Mouse (Mus musculus): ENCODE measurements around the gene Psd4. TPM values are rescaled to one million over a fixed set of nuclear protein-coding genes. Genes with fewer than 3 reads are reported as not detected.

Psd4 gene
- polyA plus RNA-seq, 1 experiment from 2014 or later: 1.2 TPM

DNA sequence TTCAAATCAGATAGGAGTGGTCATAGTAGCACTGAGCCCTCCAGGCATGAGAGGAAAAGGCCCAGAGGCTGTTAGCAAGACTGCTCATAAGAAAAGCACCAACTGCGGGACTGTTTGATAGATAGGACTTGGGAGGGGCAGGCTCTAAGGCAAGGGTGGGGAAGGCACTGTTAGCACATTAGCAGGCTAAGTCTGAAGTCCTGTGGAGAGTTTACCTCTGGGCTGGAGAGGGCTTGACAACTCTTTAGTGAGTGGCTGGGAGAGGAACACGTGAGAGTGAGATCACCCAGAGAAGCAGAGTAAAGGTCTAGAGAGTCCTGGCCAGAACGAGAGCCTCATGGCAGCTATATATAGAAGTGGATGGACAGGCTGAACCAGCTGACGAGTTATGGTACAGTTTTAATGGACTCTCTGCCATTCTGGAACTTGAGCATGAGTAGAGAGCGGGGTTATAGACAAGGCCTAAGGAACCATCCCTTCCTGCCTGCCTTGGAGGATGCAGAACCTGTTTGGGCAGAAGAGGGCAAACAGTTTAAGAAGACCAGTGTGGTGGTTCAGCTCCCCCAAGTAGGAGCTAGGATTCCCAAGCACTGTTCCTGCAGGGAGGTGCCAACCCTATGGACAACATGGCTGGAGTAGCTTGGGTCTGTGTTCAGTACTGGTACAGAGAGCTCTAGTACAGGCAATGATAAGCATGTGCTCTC is 11.5 kb downstream of the Psd4 start:
- no peak for ATAC-seq (ENCODE audit: insufficient number of reproducible peaks, insufficient read depth, low FRiP score, low read depth)
- Histone ChIP-seq H3K9ac (ENCODE audit: low read length) (no peak overlapping the region), H3K27ac (replicated peaks in 1 of 2; ENCODE audit: control insufficient read depth in 1 of 2, insufficient read depth in 1 of 2, low read depth in 2 of 2, low read length in 2 of 2) (no peak overlapping the region), H3K4me1 (ENCODE audit: control insufficient read depth in 2 of 2, insufficient read depth in 2 of 2, low read length in 2 of 2) (no peaks in the 10 kb centered on the region; a peak in 1 of 4 replicates), H3K27me3 (ENCODE audit: control insufficient read depth, insufficient read depth, low read length) (no peaks in the 10 kb centered on the region), H3K4me2 (ENCODE audit: low read length) (no peak overlapping the region), H3K9me3 (ENCODE audit: control insufficient read depth, low read length) (no peaks in the 10 kb centered on the region), H3K36me3 (ENCODE audit: control insufficient read depth, insufficient read depth, low read length) (no peaks in the 10 kb centered on the region), H3K4me3 (ENCODE audit: control insufficient read depth in 1 of 2, insufficient read depth in 1 of 2, low read depth in 1 of 2, low read length in 2 of 2) (no peak overlapping the region)
- WGBS: 49% methylated on average over 5 of the region's 5 CpGs

DNA sequence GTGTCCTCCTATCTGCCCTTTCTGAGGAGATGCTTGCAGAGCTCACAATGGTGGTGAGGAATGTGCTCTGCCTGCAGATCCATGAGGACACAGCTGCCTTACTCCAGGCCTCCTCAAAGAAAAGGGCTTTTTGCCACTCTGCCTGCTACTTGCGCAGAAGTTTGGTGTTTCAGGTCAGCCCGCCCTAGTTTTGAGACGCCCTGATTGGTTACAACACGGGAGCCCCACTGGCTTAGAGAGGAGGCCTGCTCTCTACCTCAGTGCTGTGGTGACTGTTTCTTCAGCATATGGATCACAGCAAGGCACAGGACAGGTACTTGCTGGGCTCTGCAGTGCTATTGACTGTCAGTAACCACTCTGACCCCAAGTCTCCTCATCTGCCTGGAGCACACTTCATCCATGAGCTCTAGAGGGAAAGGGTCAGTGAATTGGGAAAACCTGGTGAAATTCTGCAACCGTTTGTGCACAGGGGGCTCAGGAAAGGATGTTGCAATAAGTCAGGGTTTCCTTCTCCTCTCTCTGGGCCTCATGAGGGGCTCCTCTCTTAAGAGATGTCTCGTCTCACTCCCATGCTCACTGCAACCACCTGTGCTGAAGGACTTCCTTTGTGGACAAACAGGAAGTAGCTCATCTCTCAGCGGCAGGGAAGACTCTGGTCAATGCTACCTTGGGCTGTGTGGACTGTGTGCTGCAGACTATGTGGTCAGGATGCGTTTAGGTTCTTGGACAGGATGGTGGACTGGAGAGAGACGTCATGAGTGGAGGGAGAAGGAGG is 15.3 kb downstream of the Psd4 start:
- H3K4me2 ChIP-seq (ENCODE audit: low read length): no peak overlapping the region
- no peaks in the 10 kb centered on the region; a peak in 1 of 4 replicates for H3K4me1 ChIP-seq (ENCODE audit: control insufficient read depth in 2 of 2, insufficient read depth in 2 of 2, low read length in 2 of 2)
- H3K9me3 ChIP-seq (ENCODE audit: control insufficient read depth, low read length): no peaks in the 10 kb centered on the region
- H3K36me3 ChIP-seq (ENCODE audit: control insufficient read depth, insufficient read depth, low read length): no peaks in the 10 kb centered on the region
- 68% methylated on average over 9 of the region's 9 CpGs for WGBS
- no peak for ATAC-seq (ENCODE audit: insufficient number of reproducible peaks, insufficient read depth, low FRiP score, low read depth)
- H3K9ac ChIP-seq (ENCODE audit: low read length): no peak overlapping the region
- H3K27ac ChIP-seq (replicated peaks in 1 of 2; ENCODE audit: control insufficient read depth in 1 of 2, insufficient read depth in 1 of 2, low read depth in 2 of 2, low read length in 2 of 2): no peak overlapping the region
- H3K4me3 ChIP-seq (ENCODE audit: control insufficient read depth in 1 of 2, insufficient read depth in 1 of 2, low read depth in 1 of 2, low read length in 2 of 2): no peak overlapping the region
- no peaks in the 10 kb centered on the region for H3K27me3 ChIP-seq (ENCODE audit: control insufficient read depth, insufficient read depth, low read length)

- H3K27me3 ChIP-seq (ENCODE audit: control insufficient read depth, insufficient read depth, low read length): no peaks in the 10 kb centered on the region
Observed at GRCm38 (mm10) chr2:24383636-24384035, 16.3 kb downstream of the Psd4 start.

DNA sequence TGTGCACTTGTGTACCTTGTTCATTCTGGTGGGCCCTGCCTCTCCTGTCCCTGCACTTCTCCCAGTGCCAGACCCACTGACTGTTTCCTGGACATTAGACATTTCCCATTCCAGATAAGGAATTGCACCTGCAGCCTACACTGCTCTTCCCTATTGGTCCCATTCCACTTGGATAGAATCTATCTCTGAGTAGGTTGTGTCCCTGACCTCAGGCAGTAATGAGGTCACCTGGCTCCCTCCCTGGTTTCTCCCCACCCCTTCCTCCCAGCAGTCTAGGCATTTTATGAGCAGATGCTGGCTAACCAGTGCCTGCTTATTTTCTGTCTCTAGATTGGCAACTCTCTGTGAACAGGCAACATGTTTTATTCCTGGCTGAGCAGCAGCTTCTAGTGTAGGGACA is 17.0 kb downstream of the Psd4 start:
- Histone ChIP-seq H3K4me3 (ENCODE audit: control insufficient read depth in 1 of 2, insufficient read depth in 1 of 2, low read depth in 1 of 2, low read length in 2 of 2) (no peak overlapping the region), H3K27ac (replicated peaks in 1 of 2; ENCODE audit: control insufficient read depth in 1 of 2, insufficient read depth in 1 of 2, low read depth in 2 of 2, low read length in 2 of 2) (no peak overlapping the region), H3K4me2 (ENCODE audit: low read length) (no peak overlapping the region), H3K36me3 (ENCODE audit: control insufficient read depth, insufficient read depth, low read length) (no peaks in the 10 kb centered on the region), H3K9ac (ENCODE audit: low read length) (no peak overlapping the region), H3K27me3 (ENCODE audit: control insufficient read depth, insufficient read depth, low read length) (no peaks in the 10 kb centered on the region), H3K9me3 (ENCODE audit: control insufficient read depth, low read length) (no peaks in the 10 kb centered on the region), H3K4me1 (ENCODE audit: control insufficient read depth in 2 of 2, insufficient read depth in 2 of 2, low read length in 2 of 2) (no peaks in the 10 kb centered on the region; a peak in 1 of 4 replicates)
- ATAC-seq (ENCODE audit: insufficient number of reproducible peaks, insufficient read depth, low FRiP score, low read depth): no peak

More at GRCm38 (mm10) chr2:24383636-24384035, 16.3 kb downstream of the Psd4 start:
- no peaks in the 10 kb centered on the region for H3K36me3 ChIP-seq (ENCODE audit: control insufficient read depth, insufficient read depth, low read length)
- WGBS: 44% methylated on average over 3 of the region's 3 CpGs
- no peak overlapping the region for H3K27ac ChIP-seq (replicated peaks in 1 of 2; ENCODE audit: control insufficient read depth in 1 of 2, insufficient read depth in 1 of 2, low read depth in 2 of 2, low read length in 2 of 2)
- ATAC-seq (ENCODE audit: insufficient number of reproducible peaks, insufficient read depth, low FRiP score, low read depth): no peak
- no peak overlapping the region for H3K4me3 ChIP-seq (ENCODE audit: control insufficient read depth in 1 of 2, insufficient read depth in 1 of 2, low read depth in 1 of 2, low read length in 2 of 2)
- no peaks in the 10 kb centered on the region for H3K9me3 ChIP-seq (ENCODE audit: control insufficient read depth, low read length)
- H3K4me2 ChIP-seq (ENCODE audit: low read length): no peak overlapping the region
- H3K4me1 ChIP-seq (ENCODE audit: control insufficient read depth in 2 of 2, insufficient read depth in 2 of 2, low read length in 2 of 2): no peaks in the 10 kb centered on the region; a peak in 1 of 4 replicates
- H3K9ac ChIP-seq (ENCODE audit: low read length): no peak overlapping the region

GRCm38 (mm10) chr2:24385111-24385961 is 18.0 kb downstream of the Psd4 start:
- Histone ChIP-seq H3K9ac (ENCODE audit: low read length) (no peak overlapping the region), H3K4me3 (ENCODE audit: control insufficient read depth in 1 of 2, insufficient read depth in 1 of 2, low read depth in 1 of 2, low read length in 2 of 2) (no peak overlapping the region), H3K4me2 (ENCODE audit: low read length) (no peak overlapping the region), H3K27me3 (ENCODE audit: control insufficient read depth, insufficient read depth, low read length) (no peaks in the 10 kb centered on the region), H3K27ac (replicated peaks in 1 of 2; ENCODE audit: control insufficient read depth in 1 of 2, insufficient read depth in 1 of 2, low read depth in 2 of 2, low read length in 2 of 2) (no peak overlapping the region), H3K4me1 (ENCODE audit: control insufficient read depth in 2 of 2, insufficient read depth in 2 of 2, low read length in 2 of 2) (no peaks in the 10 kb centered on the region; a peak in 1 of 4 replicates), H3K9me3 (ENCODE audit: control insufficient read depth, low read length) (no peaks in the 10 kb centered on the region), H3K36me3 (ENCODE audit: control insufficient read depth, insufficient read depth, low read length) (no peaks in the 10 kb centered on the region)
- WGBS: 73% methylated on average over 14 of the region's 14 CpGs
- ATAC-seq (ENCODE audit: insufficient number of reproducible peaks, insufficient read depth, low FRiP score, low read depth): no peak

DNA sequence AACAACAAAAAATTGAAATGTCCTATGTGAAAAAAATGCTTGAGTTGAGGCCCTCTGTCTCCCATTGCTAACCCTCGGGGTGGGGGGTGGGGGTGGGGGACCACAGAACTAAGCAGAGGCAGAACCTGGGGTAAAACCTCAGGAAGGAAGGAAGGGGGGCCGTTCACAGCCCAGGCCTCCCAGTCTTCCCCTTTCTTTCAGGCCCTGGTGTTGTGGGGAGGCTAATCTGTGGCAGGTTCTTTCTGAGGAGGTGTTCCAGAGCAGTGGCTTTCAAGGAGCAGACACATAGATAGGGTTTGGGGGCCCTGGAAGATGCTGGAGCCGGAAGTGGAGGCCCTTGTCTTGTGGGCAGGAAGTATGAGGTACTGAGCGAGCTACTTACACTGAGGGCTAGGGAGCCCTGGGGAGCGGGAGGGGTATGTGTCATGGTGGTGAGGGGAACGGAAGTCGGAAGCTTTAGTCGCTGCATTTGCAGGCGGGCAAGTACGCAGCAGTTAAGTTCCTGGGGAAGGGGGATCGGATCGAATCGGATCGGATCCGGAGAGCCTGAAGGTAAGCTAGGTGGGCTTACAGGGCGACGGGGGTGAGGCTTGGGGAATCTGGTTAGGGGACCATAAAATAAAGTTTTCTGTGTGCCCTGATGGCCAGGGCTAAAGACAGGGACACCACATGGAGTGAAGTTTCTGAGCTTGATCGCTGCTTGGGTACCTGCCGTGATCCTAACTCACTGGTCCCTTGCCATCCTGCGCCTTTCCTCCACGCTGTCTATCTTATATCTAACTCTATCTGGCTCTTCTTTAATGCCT is 19.0 kb downstream of the Psd4 start:
- ATAC-seq (ENCODE audit: insufficient number of reproducible peaks, insufficient read depth, low FRiP score, low read depth): no peak
- no peaks in the 10 kb centered on the region for H3K27me3 ChIP-seq (ENCODE audit: control insufficient read depth, insufficient read depth, low read length)
- WGBS: 81% methylated on average over 21 of the region's 21 CpGs
- no peaks in the 10 kb centered on the region for H3K36me3 ChIP-seq (ENCODE audit: control insufficient read depth, insufficient read depth, low read length)
- H3K9ac ChIP-seq (ENCODE audit: low read length): no peak overlapping the region
- no peaks in the 10 kb centered on the region for H3K9me3 ChIP-seq (ENCODE audit: control insufficient read depth, low read length)
- no peak overlapping the region for H3K4me2 ChIP-seq (ENCODE audit: low read length)
- no peak overlapping the region for H3K27ac ChIP-seq (replicated peaks in 1 of 2; ENCODE audit: control insufficient read depth in 1 of 2, insufficient read depth in 1 of 2, low read depth in 2 of 2, low read length in 2 of 2)
- no peaks in the 10 kb centered on the region; a peak in 1 of 4 replicates for H3K4me1 ChIP-seq (ENCODE audit: control insufficient read depth in 2 of 2, insufficient read depth in 2 of 2, low read length in 2 of 2)
- H3K4me3 ChIP-seq (ENCODE audit: control insufficient read depth in 1 of 2, insufficient read depth in 1 of 2, low read depth in 1 of 2, low read length in 2 of 2): no peak overlapping the region

DNA sequence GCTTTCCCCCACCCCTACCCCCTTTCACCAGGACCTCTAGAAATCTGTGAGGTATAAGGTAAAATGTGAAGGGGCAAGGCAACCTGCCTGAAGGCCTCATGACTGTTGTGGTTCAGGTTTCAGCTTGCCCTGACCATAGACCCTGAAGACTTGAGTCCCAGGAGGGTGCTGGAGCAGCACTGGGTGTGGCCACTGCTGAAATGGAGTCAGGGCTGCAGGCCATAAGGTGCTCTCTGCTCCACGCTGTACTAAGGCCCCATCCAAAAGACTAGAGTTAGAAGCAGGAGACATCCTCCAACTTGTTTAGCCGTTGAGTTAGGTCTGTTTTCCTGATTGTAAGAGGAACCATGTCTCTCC is 19.6 kb downstream of the Psd4 start:
- ATAC-seq (ENCODE audit: insufficient number of reproducible peaks, insufficient read depth, low FRiP score, low read depth): no peak
- Histone ChIP-seq H3K9ac (ENCODE audit: low read length) (no peak overlapping the region), H3K9me3 (ENCODE audit: control insufficient read depth, low read length) (no peaks in the 10 kb centered on the region), H3K27me3 (ENCODE audit: control insufficient read depth, insufficient read depth, low read length) (no peaks in the 10 kb centered on the region), H3K4me1 (ENCODE audit: control insufficient read depth in 2 of 2, insufficient read depth in 2 of 2, low read length in 2 of 2) (no peaks in the 10 kb centered on the region; a peak in 1 of 4 replicates), H3K36me3 (ENCODE audit: control insufficient read depth, insufficient read depth, low read length) (no peaks in the 10 kb centered on the region), H3K4me2 (ENCODE audit: low read length) (no peak overlapping the region), H3K4me3 (ENCODE audit: control insufficient read depth in 1 of 2, insufficient read depth in 1 of 2, low read depth in 1 of 2, low read length in 2 of 2) (no peak overlapping the region), H3K27ac (replicated peaks in 1 of 2; ENCODE audit: control insufficient read depth in 1 of 2, insufficient read depth in 1 of 2, low read depth in 2 of 2, low read length in 2 of 2) (no peak overlapping the region)
- 87% methylated on average over 2 of the region's 2 CpGs for WGBS
